Mouse (Mus musculus) spleen, postnatal 14 days (tissue): ENCODE measurements around the gene H2afy2.

Experiments used
- DNase-seq, 2 experiments: peaks; one replicate each; pipeline ENCODE4 v3.0.0; 2021 to 2022; ENCODE audit warnings: low spot score in 2 of 2

H2afy2 gene

GRCm38 (mm10) chr10:61783621-61784251 lies at the start of gene H2afy2:
TSS of gene H2afy2 (minus strand) at chr10:61784147.
- no peak for DNase-seq

GRCm38 (mm10) chr10:61832713-61833112 lies 48.8 kb upstream of the H2afy2 start:
- DNase-seq = no peak

- DNase-seq = no peak
Measured at GRCm38 (mm10) chr10:61831741-61832140, 47.8 kb upstream of the H2afy2 start.

- DNase-seq = no peak
Measured at GRCm38 (mm10) chr10:61831251-61831650, 47.3 kb upstream of the H2afy2 start.

DNA sequence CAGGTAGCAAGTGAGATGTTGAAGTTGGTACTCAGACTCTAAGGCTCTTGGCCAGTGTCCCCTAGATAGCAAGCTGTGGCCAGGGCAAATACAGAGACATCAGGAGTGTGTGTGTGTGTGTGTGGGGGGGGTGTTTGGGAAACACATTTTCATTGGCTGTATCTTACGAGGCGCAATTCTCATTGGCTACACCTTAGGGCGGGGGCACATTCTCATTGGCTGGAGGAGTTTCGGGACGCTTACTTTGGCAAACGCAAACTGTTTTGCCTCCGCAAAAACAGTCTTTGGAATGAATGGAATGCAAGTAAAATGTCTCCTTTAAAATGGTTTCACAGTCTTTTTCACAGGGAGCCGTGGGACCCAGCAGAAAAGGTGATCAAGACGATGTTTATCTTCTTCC lies 46.9 kb upstream of the H2afy2 start:
- no peak for DNase-seq

- DNase-seq = no peak
Measured at GRCm38 (mm10) chr10:61829046-61829445, 45.1 kb upstream of the H2afy2 start.

GRCm38 (mm10) chr10:61827950-61828936 lies 44.3 kb upstream of the H2afy2 start:
- DNase-seq = no peak

GRCm38 (mm10) chr10:61826753-61827435 lies 42.9 kb upstream of the H2afy2 start:
- no peak for DNase-seq

- DNase-seq = no peak
Measured at GRCm38 (mm10) chr10:61825979-61826752, 42.2 kb upstream of the H2afy2 start.

GRCm38 (mm10) chr10:61825536-61825935 lies 41.6 kb upstream of the H2afy2 start:
- no peak for DNase-seq

- no peak for DNase-seq
Measured at GRCm38 (mm10) chr10:61823731-61824115, 39.8 kb upstream of the H2afy2 start.

DNA sequence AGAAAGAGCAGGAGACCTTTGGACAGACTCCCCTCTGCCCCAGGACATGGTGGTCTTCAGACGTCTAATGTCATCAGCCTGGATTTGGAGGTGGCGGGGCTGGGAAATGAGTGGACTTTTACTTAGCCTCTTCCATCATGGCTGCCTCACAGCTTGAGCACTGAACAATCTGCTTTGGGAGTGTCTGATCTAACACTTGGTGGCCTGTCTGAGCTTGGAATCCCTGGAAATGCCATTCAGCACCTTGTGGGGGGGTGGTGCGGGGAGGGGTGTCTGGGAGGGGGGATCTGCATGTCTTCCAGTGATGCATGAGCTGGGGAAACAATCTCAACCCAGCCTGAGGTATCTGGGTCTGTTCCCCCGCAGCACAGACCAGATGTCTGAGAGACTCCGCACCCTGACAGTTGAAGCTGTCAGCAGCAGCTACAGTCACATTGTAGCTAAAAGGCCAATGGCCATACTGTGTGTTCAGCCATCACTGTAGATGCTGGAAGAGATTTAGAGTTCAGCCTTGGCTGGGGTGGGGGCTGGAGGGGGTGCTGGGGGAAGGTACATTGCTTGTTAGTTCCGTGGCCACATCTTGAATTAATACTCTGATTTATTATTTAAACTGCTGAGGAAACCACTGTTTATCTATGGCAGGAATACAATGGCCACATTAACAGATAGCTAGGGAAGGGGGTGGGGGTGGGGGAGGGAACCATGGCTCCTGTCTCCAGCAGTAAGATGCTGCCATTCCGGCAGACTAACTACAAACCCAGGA lies 39.2 kb upstream of the H2afy2 start:
- no peak for DNase-seq

GRCm38 (mm10) chr10:61820050-61820449 lies 36.1 kb upstream of the H2afy2 start:
- no peak for DNase-seq

DNA sequence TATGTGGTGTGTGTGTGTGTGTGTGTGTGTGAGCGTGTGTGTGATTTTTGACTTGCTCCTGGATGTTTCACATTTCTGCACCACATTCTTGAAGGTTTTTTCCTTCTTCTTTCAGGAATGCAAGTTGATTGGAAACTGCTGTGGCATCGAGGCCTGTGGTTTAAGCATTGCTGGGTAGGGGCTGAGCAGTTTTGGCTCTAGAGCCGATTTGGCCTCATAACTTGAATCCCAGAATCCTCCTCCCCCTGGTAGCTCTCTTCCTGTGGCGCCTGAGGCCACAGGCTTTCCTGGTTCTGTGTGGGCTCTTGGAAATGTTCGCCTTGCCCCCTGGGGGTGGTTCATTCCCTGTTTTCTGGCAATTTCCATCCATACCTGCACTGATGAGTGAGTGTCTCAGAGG lies 28.0 kb upstream of the H2afy2 start:
- DNase-seq = no peak

- no peak for DNase-seq
Measured at GRCm38 (mm10) chr10:61798133-61798576, 14.2 kb upstream of the H2afy2 start.

GRCm38 (mm10) chr10:61795458-61795857 lies 11.5 kb upstream of the H2afy2 start:
- no peak for DNase-seq

DNA sequence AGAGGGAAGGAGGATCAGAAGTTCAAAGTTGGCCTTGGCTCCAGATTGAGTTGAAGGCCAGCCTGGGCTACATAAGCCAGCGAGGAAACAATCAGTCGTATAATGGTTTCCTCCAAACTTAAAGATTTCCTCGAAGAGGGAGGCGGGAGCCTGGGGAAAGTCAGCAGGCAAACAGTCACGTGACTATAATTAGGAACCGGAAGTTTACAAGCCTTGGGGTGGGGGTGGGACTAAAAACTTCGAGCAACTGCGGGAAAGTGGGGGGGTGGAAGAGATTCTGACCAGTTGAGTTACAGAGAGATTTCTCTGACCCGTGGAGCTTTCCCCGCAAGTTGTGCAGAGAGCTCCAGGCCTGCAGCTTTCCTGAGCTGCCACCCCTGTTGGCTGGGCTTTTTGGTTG lies 11.0 kb upstream of the H2afy2 start:
- no peak for DNase-seq

DNA sequence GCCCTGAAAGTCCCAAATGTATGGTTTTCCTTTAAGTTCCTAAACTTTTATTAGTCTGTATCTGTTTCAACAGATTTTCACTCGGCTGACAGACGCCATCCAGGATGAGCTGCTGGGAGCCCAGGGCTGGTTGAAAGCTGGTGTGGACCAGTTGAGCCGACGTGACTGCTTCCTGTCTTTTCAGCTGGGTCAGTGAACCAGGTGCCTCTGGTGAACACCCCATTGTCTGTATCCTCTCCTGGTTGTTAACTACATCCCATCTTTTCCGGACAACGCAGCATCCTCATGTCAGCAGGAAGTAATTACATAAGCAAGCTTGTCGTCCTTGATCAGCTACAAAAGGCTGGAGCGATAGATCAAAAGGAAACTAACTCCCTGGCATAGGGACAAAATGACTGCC lies 9.1 kb upstream of the H2afy2 start:
- DNase-seq = no peak

- no peak for DNase-seq
Measured at GRCm38 (mm10) chr10:61788499-61788898, 4.6 kb upstream of the H2afy2 start.

DNA sequence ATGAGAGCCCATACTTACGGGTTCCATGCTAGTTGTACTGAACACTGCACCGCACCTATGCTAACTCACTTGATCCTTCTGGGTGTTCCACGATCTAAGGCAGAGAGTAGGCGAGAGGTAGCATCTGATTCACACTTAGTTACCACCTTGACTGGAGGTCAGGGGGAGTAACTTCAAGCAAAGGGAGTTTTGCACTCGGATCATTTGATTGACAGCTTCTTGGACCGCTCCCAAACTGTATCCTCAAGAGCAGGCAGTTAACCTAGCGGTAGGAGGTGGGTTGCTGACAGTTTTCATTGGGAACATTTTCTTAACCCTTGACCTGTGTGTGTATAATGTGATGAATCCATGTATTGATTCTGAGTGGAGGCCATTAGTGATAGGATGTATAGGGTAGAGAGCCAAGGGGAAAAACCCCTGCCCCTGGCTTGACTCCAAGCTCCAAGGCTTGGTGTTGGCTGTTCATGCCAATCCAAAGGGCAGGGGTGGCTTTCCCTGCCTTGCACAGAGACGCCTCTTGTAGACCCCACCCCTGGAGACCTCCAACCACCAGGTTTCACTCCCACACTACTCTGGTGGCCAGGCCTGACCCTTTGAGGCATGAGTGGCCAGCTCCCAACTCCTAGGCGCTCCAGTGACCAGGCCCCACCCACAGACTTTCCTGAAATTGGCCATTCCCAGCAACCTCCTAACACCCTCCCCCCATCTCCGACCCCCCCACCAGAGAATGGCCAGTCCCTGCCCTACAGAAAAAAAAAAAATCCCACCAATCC lies 3.8 kb upstream of the H2afy2 start:
- DNase-seq = no peak
